Mouse (Mus musculus) kidney, postnatal 4 days (tissue): Measurements from ENCODE around the gene S100a16.

Experiments used
- DNase-seq, 2 experiments: peaks; one replicate each; pipeline ENCODE4 v3.0.0; 2021; ENCODE audit warnings: mixed read lengths in 2 of 2

The S100a16 gene

GRCm38 (mm10) chr3:90537141-90537904, at the start of gene S100a16:
Gene S100a16, plus strand, starts transcription at chr3:90537254.
- peak; percentile 79 to 88 for DNase-seq

- no peak for DNase-seq
Measured at GRCm38 (mm10) chr3:90488576-90488975, 48.5 kb upstream of the S100a16 start.

- peak; percentile 98 for DNase-seq
Measured at GRCm38 (mm10) chr3:90490696-90491256, 46.3 kb upstream of the S100a16 start, which contains the start of gene Snapin. Gene Snapin, minus strand, starts transcription at chr3:90491033.

GRCm38 (mm10) chr3:90491350-90491749, 45.7 kb upstream of the S100a16 start:
- peak in 1 of 2 experiments; percentile 51 for DNase-seq

- no peak for DNase-seq
Measured at GRCm38 (mm10) chr3:90493831-90494540, 43.1 kb upstream of the S100a16 start.

- no peak for DNase-seq
Measured at GRCm38 (mm10) chr3:90495850-90496525, 41.1 kb upstream of the S100a16 start.

- DNase-seq: no peak
Measured at GRCm38 (mm10) chr3:90497597-90497996, 39.5 kb upstream of the S100a16 start.

- no peak for DNase-seq
Measured at GRCm38 (mm10) chr3:90503444-90503843, 33.6 kb upstream of the S100a16 start.

GRCm38 (mm10) chr3:90505216-90505615, 31.8 kb upstream of the S100a16 start:
- DNase-seq: no peak

GRCm38 (mm10) chr3:90506362-90506761, 30.7 kb upstream of the S100a16 start:
- no peak for DNase-seq

GRCm38 (mm10) chr3:90508287-90508949, 28.6 kb upstream of the S100a16 start:
- no peak for DNase-seq

- DNase-seq: peak; percentile 100
Measured at GRCm38 (mm10) chr3:90508950-90509746, 27.9 kb upstream of the S100a16 start, which contains the start of gene Chtop. Gene Chtop, minus strand, starts transcription at chr3:90509498.

GRCm38 (mm10) chr3:90509747-90510123, 27.3 kb upstream of the S100a16 start:
- DNase-seq: peak in 1 of 2 experiments; percentile 39

GRCm38 (mm10) chr3:90512276-90512675, 24.8 kb upstream of the S100a16 start:
- DNase-seq: no peak

- no peak for DNase-seq
Measured at GRCm38 (mm10) chr3:90512948-90513642, 24.0 kb upstream of the S100a16 start.

- DNase-seq: peak; percentile 70 to 81
Measured at GRCm38 (mm10) chr3:90513796-90514590, 23.1 kb upstream of the S100a16 start, which contains the start of the genes S100a1 and S100a13. Gene S100a1, minus strand, starts transcription at chr3:90514392. Gene S100a13, plus strand, starts transcription at chr3:90514435.

- peak; percentile 79 to 86 for DNase-seq
Measured at GRCm38 (mm10) chr3:90514691-90515090, 22.4 kb upstream of the S100a16 start.

GRCm38 (mm10) chr3:90515242-90515641, 21.8 kb upstream of the S100a16 start:
- peak; percentile 48 to 61 for DNase-seq

GRCm38 (mm10) chr3:90515789-90516188, 21.3 kb upstream of the S100a16 start:
- DNase-seq: no peak

GRCm38 (mm10) chr3:90517711-90518110, 19.3 kb upstream of the S100a16 start:
- DNase-seq: no peak
